In the genomic region with DNA sequence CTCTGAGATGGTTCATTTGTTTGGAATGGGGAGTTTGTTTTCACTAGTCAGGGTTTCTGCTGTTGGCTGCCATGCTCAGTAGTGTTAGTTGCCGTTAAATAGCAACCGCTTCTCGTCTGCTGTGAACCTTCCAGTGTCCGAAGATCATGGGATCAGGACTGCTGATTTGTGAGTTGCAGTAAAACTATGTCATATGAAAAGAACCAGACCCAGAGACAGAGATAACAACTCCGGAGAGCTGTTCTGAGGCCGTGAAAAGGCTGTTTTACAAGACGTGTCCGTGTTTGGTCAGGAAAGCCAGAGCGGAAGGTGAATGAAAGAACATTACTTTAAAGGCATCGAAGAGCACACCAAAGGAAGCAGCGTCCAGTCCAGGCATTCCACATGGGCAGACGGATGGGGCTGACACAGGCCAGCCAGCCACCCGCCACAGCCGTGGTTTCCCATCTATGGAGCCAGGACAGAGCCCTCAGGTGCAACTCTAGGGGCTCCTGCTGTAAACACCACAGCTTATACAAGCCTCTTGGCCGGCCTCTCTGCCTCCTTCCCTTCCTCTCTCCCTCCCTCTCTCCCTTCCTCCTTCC, we compare ENCODE assay signal across 22 mouse cellular contexts. TPM values are rescaled to one million over a fixed set of nuclear protein-coding genes. Genes with fewer than 3 reads are reported as not detected.
DNase-seq lines count a peak whose midpoint lies in the region; ATAC-seq lines count a peak whose summit lies in the region.
"Had no signal": no experiment of that assay in that cellular context is flagged by ENCODE, and none has a peak within 500 bp of the region (broad histone marks: within the 10 kb centered on the region; RNA-seq: fewer than 3 reads in every experiment).

No protein-coding gene starts in this region.

- peak overlapping the region; percentile 97 for H3K27ac ChIP-seq in heart, embryonic 11.5 days (ENCODE audit: low read depth, low read length)
- peak overlapping the region; percentile 99 for H3K27ac ChIP-seq in heart, embryonic 14.5 days (replicated peaks in 1 of 2; ENCODE audit: control insufficient read depth in 1 of 2, insufficient read depth in 1 of 2, low read depth in 2 of 2, low read length in 2 of 2)
- H3K27ac ChIP-seq in stomach, embryonic 14.5 days (ENCODE audit: low read length): peak overlapping the region; percentile 55; the same call in 1 of the 2 replicates
- H3K27ac ChIP-seq: forebrain, embryonic 15.5 days; hindbrain, embryonic 10.5 days; hindbrain, postnatal 0 days; left cerebral cortex, adult 2 months; limb, embryonic 10.5 days; midbrain, embryonic 15.5 days had no signal

- no peaks in the 10 kb centered on the region for H3K27me3 ChIP-seq in heart, embryonic 11.5 days (ENCODE audit: control insufficient read depth, insufficient read depth, low read length)
- no peaks in the 10 kb centered on the region for H3K27me3 ChIP-seq in heart, embryonic 14.5 days (ENCODE audit: control insufficient read depth, insufficient read depth, low read length)
- H3K27me3 ChIP-seq in stomach, embryonic 14.5 days (ENCODE audit: control insufficient read depth, insufficient read depth, low read length): no peaks in the 10 kb centered on the region
- H3K27me3 ChIP-seq: forebrain, embryonic 15.5 days; midbrain, embryonic 15.5 days had no signal

- no peak for ATAC-seq in heart, embryonic 11.5 days (replicated peaks; ENCODE audit: insufficient number of reproducible peaks, low FRiP score, low TSS enrichment)
- peak; percentile 54 for ATAC-seq in heart, embryonic 14.5 days (ENCODE audit: insufficient number of reproducible peaks, insufficient read depth, low FRiP score, low read depth)
- no peak for ATAC-seq in stomach, embryonic 14.5 days (ENCODE audit: insufficient number of reproducible peaks, insufficient read depth, low FRiP score, low read depth)
- ATAC-seq in granulocyte monocyte progenitor cell, adult 5-6 weeks (replicated peaks; ENCODE audit: poor library complexity, severe bottlenecking): no peak
- ATAC-seq: forebrain, embryonic 15.5 days; hindbrain, postnatal 0 days; midbrain, embryonic 15.5 days had no signal

- peaks cover 51% of the 10 kb centered on the region for H3K4me1 ChIP-seq in heart, embryonic 11.5 days (ENCODE audit: control insufficient read depth, insufficient read depth, low read length)
- peaks cover 21 to 49% of the 10 kb centered on the region in 2 experiments for H3K4me1 ChIP-seq in heart, embryonic 14.5 days (ENCODE audit: control insufficient read depth in 2 of 2, insufficient read depth in 2 of 2, low read length in 2 of 2)
- no peaks in the 10 kb centered on the region; the same call in 1 of the 2 replicates for H3K4me1 ChIP-seq in stomach, embryonic 14.5 days (ENCODE audit: control insufficient read depth, insufficient read depth, low read length)

- no peaks in the 10 kb centered on the region for H3K9me3 ChIP-seq in heart, embryonic 11.5 days (replicated peaks; ENCODE audit: control insufficient read depth, low read length)
- H3K9me3 ChIP-seq in heart, embryonic 14.5 days (ENCODE audit: control insufficient read depth, low read length): no peaks in the 10 kb centered on the region
- H3K9me3 ChIP-seq in stomach, embryonic 14.5 days (ENCODE audit: control insufficient read depth, low read depth, low read length): no peaks in the 10 kb centered on the region
- H3K9me3 ChIP-seq: forebrain, embryonic 15.5 days; hindbrain, embryonic 10.5 days; limb, embryonic 10.5 days; midbrain, embryonic 15.5 days had no signal

- 0 out of 2 replicates have a peak, but pooled peaks cover 3% of the 10 kb centered on the region for H3K36me3 ChIP-seq in heart, embryonic 11.5 days (ENCODE audit: control insufficient read depth, insufficient read depth, low read length)
- H3K36me3 ChIP-seq in heart, embryonic 14.5 days (ENCODE audit: control insufficient read depth, insufficient read depth, low read length): peaks cover 45% of the 10 kb centered on the region
- H3K36me3 ChIP-seq in stomach, embryonic 14.5 days (ENCODE audit: control insufficient read depth, insufficient read depth, low read length): no peaks in the 10 kb centered on the region

- intact Hi-C loops in heart, postnatal 25 days (cut with DNase I): loop anchor here (2.0 to 5.0 kb wide), 2 partner anchors 13 to 51 kb away; no protein-coding TSS in a partner anchor

- DNase-seq in heart, postnatal 25 days (ENCODE audit: low spot score): no peak
- peak; percentile 10 for DNase-seq in embryo, embryonic 11 days
- no peak for DNase-seq in cerebellum, adult 9-10 months
- DNase-seq: cerebellum, adult 18-20 months; gastrocnemius, postnatal 14 days; lung, adult 18-20 months; lung, postnatal 14 days had no signal

- peak overlapping the region; percentile 86 for H3K9ac ChIP-seq in heart, embryonic 11.5 days (ENCODE audit: low read depth, low read length)
- peak overlapping the region; percentile 91 for H3K9ac ChIP-seq in heart, embryonic 14.5 days (ENCODE audit: low read length)
- no peak overlapping the region for H3K9ac ChIP-seq in stomach, embryonic 14.5 days (replicated peaks; ENCODE audit: low read depth, low read length)
- H3K9ac ChIP-seq: forebrain, embryonic 15.5 days; midbrain, embryonic 15.5 days had no signal

- H3K4me3 ChIP-seq in heart, embryonic 11.5 days (ENCODE audit: low read depth, low read length): peak overlapping the region; percentile 64
- peak overlapping the region; percentile 60 to 61 for H3K4me3 ChIP-seq in heart, embryonic 14.5 days (ENCODE audit: control insufficient read depth in 1 of 2, insufficient read depth in 1 of 2, low read depth in 1 of 2, low read length in 2 of 2)
- no peak overlapping the region for H3K4me3 ChIP-seq in stomach, embryonic 14.5 days (ENCODE audit: low read depth, low read length)
- H3K4me3 ChIP-seq: forebrain, embryonic 15.5 days; hindbrain, embryonic 10.5 days; left cerebral cortex, adult 2 months; limb, embryonic 10.5 days; midbrain, embryonic 15.5 days; myocyte had no signal

- peak overlapping the region; percentile 69 for H3K4me2 ChIP-seq in heart, embryonic 11.5 days
- H3K4me2 ChIP-seq in heart, embryonic 14.5 days (ENCODE audit: low read length): peak overlapping the region; percentile 73
- no peak overlapping the region for H3K4me2 ChIP-seq in stomach, embryonic 14.5 days (replicated peaks; ENCODE audit: low read depth, low read length)
- H3K4me2 ChIP-seq: forebrain, embryonic 15.5 days; liver, embryonic 11.5 days; midbrain, embryonic 15.5 days had no signal

- WGBS in heart, embryonic 11.5 days (ENCODE audit: insufficient replicate concordance): 20% methylated on average over 15 of the region's 15 CpGs
- WGBS in heart, embryonic 14.5 days: 8% methylated on average over 15 of the region's 15 CpGs
- 54% methylated on average over 15 of the region's 15 CpGs for WGBS in stomach, embryonic 14.5 days

RNA-seq across cellular contexts. Expression of a gene that starts 2.6 kb away (rescaled TPM):
- polyA plus RNA-seq in heart, embryonic 11.5 days (2014; fragmentation: Nextera tagmentation; extraction: Ambion mirVana): 38.8 and 44.0 TPM in 2 replicates
- total RNA-seq in heart, postnatal 25 days (2021): 100 to 1,000 TPM; 182 to 191 TPM
- polyA plus RNA-seq in heart, embryonic 14.5 days (2014; fragmentation: Nextera tagmentation; extraction: Ambion mirVana): 60.9 and 68.3 TPM in 2 replicates
- 8.4 and 9.8 TPM in 2 replicates for polyA plus RNA-seq in stomach, embryonic 14.5 days (2014; fragmentation: Nextera tagmentation; extraction: Ambion mirVana)
- total RNA-seq in granulocyte monocyte progenitor cell, adult 5-6 weeks (2014; fragmentation: Nextera tagmentation): not detected in 2 replicates
- total RNA-seq in granulocyte monocyte progenitor cell, adult 5-6 weeks (2017): not detected in 2 replicates
- polyA plus RNA-seq: C2C12, myocyte had no signal

RNA-seq across cellular contexts. Expression of a gene that starts 18.6 kb away (rescaled TPM):
- polyA plus RNA-seq in heart, embryonic 11.5 days (2014; fragmentation: Nextera tagmentation; extraction: Ambion mirVana): 6.6 and 6.9 TPM in 2 replicates
- total RNA-seq in heart, postnatal 25 days (2021): 1 to 10 TPM; 2.6 to 3.3 TPM
- polyA plus RNA-seq in heart, embryonic 14.5 days (2014; fragmentation: Nextera tagmentation; extraction: Ambion mirVana): 8.6 and 8.9 TPM in 2 replicates
- 8.0 and 11.5 TPM in 2 replicates for polyA plus RNA-seq in stomach, embryonic 14.5 days (2014; fragmentation: Nextera tagmentation; extraction: Ambion mirVana)
- 12.2 and 12.8 TPM in 2 replicates for total RNA-seq in granulocyte monocyte progenitor cell, adult 5-6 weeks (2014; fragmentation: Nextera tagmentation)
- 8.6 and 10.3 TPM in 2 replicates for total RNA-seq in granulocyte monocyte progenitor cell, adult 5-6 weeks (2017)

RNA-seq across cellular contexts. Expression of a gene that starts 42.7 kb away (rescaled TPM):
- not detected in 2 replicates for polyA plus RNA-seq in heart, embryonic 11.5 days (2014; fragmentation: Nextera tagmentation; extraction: Ambion mirVana)
- total RNA-seq in heart, postnatal 25 days (2021): not detected
- polyA plus RNA-seq in heart, embryonic 14.5 days (2014; fragmentation: Nextera tagmentation; extraction: Ambion mirVana): not detected in 2 replicates
- 0.23 TPM in 1 of 2 replicates, not detected in the other for polyA plus RNA-seq in stomach, embryonic 14.5 days (2014; fragmentation: Nextera tagmentation; extraction: Ambion mirVana)
- 0.19 TPM in 1 of 2 replicates, not detected in the other for total RNA-seq in granulocyte monocyte progenitor cell, adult 5-6 weeks (2014; fragmentation: Nextera tagmentation)
- total RNA-seq in granulocyte monocyte progenitor cell, adult 5-6 weeks (2017): 0.10 and 0.13 TPM in 2 replicates
- total RNA-seq: adrenal gland, adult 18-20 months had no signal
- polyA plus RNA-seq: C2C12; kidney, embryonic 14.5 days; limb, embryonic 10.5 days; liver, embryonic 11.5 days; myocyte had no signal
